In the genomic region with DNA sequence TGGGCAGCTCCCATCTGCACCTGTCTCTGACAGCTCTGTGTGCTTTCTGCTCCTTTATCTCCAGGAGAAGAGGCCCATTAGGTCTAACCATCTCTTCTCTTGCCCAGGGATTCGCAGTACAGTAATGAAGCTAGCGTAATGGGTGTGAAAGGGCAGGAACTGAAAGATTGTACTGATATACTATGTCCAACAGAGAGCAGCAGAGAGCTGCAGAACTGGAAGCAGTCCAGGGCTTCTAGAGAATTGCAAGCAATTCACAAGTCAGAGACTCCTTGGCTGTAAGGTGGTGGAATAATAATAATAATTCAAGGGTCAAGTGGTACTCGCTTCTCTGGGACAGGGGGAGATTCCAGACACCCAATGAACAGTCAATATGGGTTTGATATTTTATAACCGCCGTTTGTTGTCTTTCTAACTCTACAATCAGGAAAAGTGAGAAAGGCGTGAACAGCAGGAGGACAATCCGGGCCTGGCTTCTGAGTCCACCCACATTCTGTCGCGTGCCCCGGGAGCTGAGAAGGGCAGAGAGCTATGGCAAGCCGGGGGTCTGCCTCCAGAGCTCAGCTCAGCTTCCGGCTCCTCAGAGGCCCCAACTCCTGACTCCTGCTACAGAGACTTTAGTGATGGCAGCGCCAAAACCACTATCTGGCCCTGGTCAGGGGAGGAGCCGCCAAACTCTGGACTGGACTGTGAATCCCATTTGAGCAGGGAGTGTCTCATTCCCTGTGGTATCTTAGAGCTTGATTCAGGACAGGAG, we compare ENCODE assay signal across 8 mouse cellular contexts. TPM values are rescaled to one million over a fixed set of nuclear protein-coding genes. Genes with fewer than 3 reads are reported as not detected.
DNase-seq lines count a peak whose midpoint lies in the region; ATAC-seq and TF ChIP-seq lines count a peak whose summit lies in the region.

No protein-coding gene starts in this region.

- H3K27me3 ChIP-seq in Patski = no peaks in the 10 kb centered on the region
- no peaks in the 10 kb centered on the region for H3K27me3 ChIP-seq in neural tube, embryonic 13.5 days

- 30% methylated on average over 14 of the region's 14 CpGs for WGBS in neural tube, embryonic 13.5 days

- 0 out of 2 replicates have a peak overlapping the region, but pooled peaks have one; percentile 47 for H3K9ac ChIP-seq in neural tube, embryonic 13.5 days

- peak overlapping the region; percentile 21; the same call in 1 of the 2 replicates for H3K4me2 ChIP-seq in neural tube, embryonic 13.5 days

- no peak overlapping the region for H3K27ac ChIP-seq in neural tube, embryonic 13.5 days (replicated peaks)

- ATAC-seq in Patski = peak; percentile 26
- ATAC-seq in hematopoietic stem cell, adult 5-6 weeks (replicated peaks in 1 of 2; ENCODE audit: insufficient read depth in 1 of 2, low FRiP score in 2 of 2, low TSS enrichment in 1 of 2, low read depth in 1 of 2, poor library complexity in 2 of 2, severe bottlenecking in 2 of 2) = peak; percentile 81 to 83
- peak; percentile 53 for ATAC-seq in neural tube, embryonic 13.5 days (ENCODE audit: low read depth)
- ATAC-seq in erythroid progenitor cell, adult 5-6 weeks (replicated peaks; ENCODE audit: low FRiP score, poor library complexity, severe bottlenecking) = no peak

- peaks cover 19% of the 10 kb centered on the region for H3K36me3 ChIP-seq in neural tube, embryonic 13.5 days

- CTCF ChIA-PET in Patski (lab: Charles Lee) = interaction anchor here (0.9 to 2.6 kb wide), 6 partner anchors 17 to 329 kb away, joined by 3 to 10 read pairs (median 5); no protein-coding TSS in a partner anchor

- peak; percentile 33 for DNase-seq in Patski (ENCODE audit: low read depth, low spot score)
- peak; percentile 78 for DNase-seq in cerebellum, adult 8-10 months
- peak; percentile 25 to 60 for DNase-seq in frontal cortex, postnatal 10 days (ENCODE audit: low spot score in 2 of 2)
- peak; percentile 65 for DNase-seq in layer of hippocampus, adult 11-12 months (ENCODE audit: low spot score)
- peak; percentile 52 to 61 for DNase-seq in lung, adult 18-20 months

- peak; percentile 85 for TF ChIP-seq CTCF in Patski (IDR thresholded peaks at IDR 0.05)

- H3K4me1 ChIP-seq in neural tube, embryonic 13.5 days (replicated peaks) = no peaks in the 10 kb centered on the region

- in situ Hi-C loops in Patski (cut with MboI; ENCODE audit: low pct_unique_long_range_greater_than_20kb) = loop anchor here (5.0 kb wide), 1 partner anchor 313 kb away; no protein-coding TSS in a partner anchor

- no peaks in the 10 kb centered on the region for H3K9me3 ChIP-seq in neural tube, embryonic 13.5 days

- POLR2A ChIA-PET in Patski (lab: Charles Lee) = no interaction called here

- H3K4me3 ChIP-seq in neural tube, embryonic 13.5 days = no peak overlapping the region

RNA-seq across cellular contexts. Expression of gene Jkamp, which starts 19.3 kb away (rescaled TPM):
- polyA plus RNA-seq in Patski (2021) = 56.2 TPM
- 23.4 and 43.1 TPM in 2 replicates for total RNA-seq in hematopoietic stem cell, adult 5-6 weeks (2017)
- 140 and 160 TPM in 2 replicates for polyA plus RNA-seq in neural tube, embryonic 13.5 days (2015; fragmentation: Nextera tagmentation; extraction: Ambion mirVana)
- total RNA-seq in erythroid progenitor cell, adult 5-6 weeks (2015; ENCODE audit: low replicate concordance) = 2.9 and 13.0 TPM in 2 replicates
- 0.90 and 6.1 TPM in 2 replicates for total RNA-seq in erythroid progenitor cell, adult 5-6 weeks (2017; ENCODE audit: low replicate concordance)

RNA-seq across cellular contexts. Expression of gene L3hypdh, which starts 19.5 kb away (rescaled TPM):
- polyA plus RNA-seq in Patski (2021) = 12.7 TPM
- 4.0 TPM in 1 of 2 replicates, not detected in the other for total RNA-seq in hematopoietic stem cell, adult 5-6 weeks (2017)
- 10.0 and 13.8 TPM in 2 replicates for polyA plus RNA-seq in neural tube, embryonic 13.5 days (2015; fragmentation: Nextera tagmentation; extraction: Ambion mirVana)
- total RNA-seq in erythroid progenitor cell, adult 5-6 weeks (2015; ENCODE audit: low replicate concordance) = not detected in 2 replicates
- 0.77 TPM in 1 of 2 replicates, not detected in the other for total RNA-seq in erythroid progenitor cell, adult 5-6 weeks (2017; ENCODE audit: low replicate concordance)

RNA-seq across cellular contexts. Expression of gene Gpr135, which starts 33.8 kb away (rescaled TPM):
- 0.71 TPM for polyA plus RNA-seq in Patski (2021)
- 0.19 TPM in 1 of 2 replicates, not detected in the other for total RNA-seq in hematopoietic stem cell, adult 5-6 weeks (2017)
- 2.9 and 3.3 TPM in 2 replicates for polyA plus RNA-seq in neural tube, embryonic 13.5 days (2015; fragmentation: Nextera tagmentation; extraction: Ambion mirVana)
- not detected in 2 replicates for total RNA-seq in erythroid progenitor cell, adult 5-6 weeks (2015; ENCODE audit: low replicate concordance)
- total RNA-seq in erythroid progenitor cell, adult 5-6 weeks (2017; ENCODE audit: low replicate concordance) = not detected in 2 replicates
